Mouse (Mus musculus): ENCODE measurements around the gene Serpina1b. TPM values are rescaled to one million over a fixed set of nuclear protein-coding genes. Genes with fewer than 3 reads are reported as not detected.
"Not testable (repeated sequence)": the region's sequence is repeated elsewhere in the genome, so short reads cannot be mapped to it uniquely, and the experiment has no call there.

Serpina1b gene
- polyA plus RNA-seq, 1 experiment from 2014 or later = not detected

DNA sequence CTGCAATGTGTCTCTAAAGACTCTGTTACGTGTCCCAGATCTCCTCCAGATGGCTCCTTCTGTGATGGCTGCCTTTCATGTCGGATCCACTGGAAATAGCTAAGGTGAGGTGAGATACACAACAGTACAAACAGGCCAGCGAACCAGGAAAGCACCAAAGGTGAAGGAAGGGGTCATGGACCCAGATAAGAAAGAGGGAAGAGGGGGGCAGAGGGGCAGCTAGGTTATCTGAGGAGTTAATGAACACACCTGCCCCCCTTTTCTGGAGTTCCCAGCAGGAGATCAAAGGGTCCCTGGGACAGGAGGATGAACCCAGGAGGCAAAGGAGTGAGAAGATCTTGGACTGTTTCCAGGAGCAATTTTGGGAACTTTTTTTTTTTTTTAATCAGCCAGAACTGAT is 144.8 kb downstream of the Serpina1b start:
- WGBS = 86% methylated on average over 3 of the region's 3 CpGs
- DNase-seq (ENCODE audit: low spot score) = no peak

DNA sequence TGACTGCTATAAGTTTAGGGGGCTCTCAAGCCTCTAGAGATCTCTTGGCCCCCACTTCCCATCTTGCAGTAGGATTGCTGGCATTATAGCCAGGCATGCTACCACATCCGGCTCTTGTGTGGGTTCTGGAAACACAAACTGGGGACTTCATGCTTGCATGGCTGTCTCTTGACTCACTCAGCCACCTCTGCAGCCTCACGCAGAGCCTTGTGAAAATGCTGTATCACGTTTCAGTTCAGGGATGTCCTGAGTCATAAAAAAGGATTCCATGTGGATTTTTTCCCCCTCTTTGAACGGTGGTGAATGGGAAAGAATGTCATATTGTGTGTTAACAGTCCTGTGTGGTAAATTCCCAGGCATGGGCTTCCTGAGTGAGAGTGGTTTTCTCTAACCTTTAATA is 146.4 kb downstream of the Serpina1b start:
- ATAC-seq (ENCODE audit: low FRiP score) (no peak), DNase-seq (ENCODE audit: low spot score) (no peak)
- Histone ChIP-seq H3K4me3 (ENCODE audit: low read depth, low read length) (no peak overlapping the region), H3K36me3 (ENCODE audit: control insufficient read depth, insufficient read depth, low read length) (no peaks in the 10 kb centered on the region), H3K4me2 (replicated peaks; ENCODE audit: low read depth, low read length) (no peak overlapping the region), H3K27ac (ENCODE audit: low read depth, low read length) (no peak overlapping the region), H3K4me1 (replicated peaks; ENCODE audit: control insufficient read depth, insufficient read depth, low read length) (no peaks in the 10 kb centered on the region), H3K9me3 (ENCODE audit: control insufficient read depth, low read length) (no peaks in the 10 kb centered on the region), H3K9ac (ENCODE audit: low read depth, low read length) (no peak overlapping the region), H3K27me3 (ENCODE audit: control insufficient read depth, insufficient read depth, low read length) (no peaks in the 10 kb centered on the region)
- WGBS = 60% methylated on average over 4 of the region's 4 CpGs

More for the DNA sequence above, 144.8 kb downstream of the Serpina1b start:
- no peaks in the 10 kb centered on the region for H3K36me3 ChIP-seq (ENCODE audit: control insufficient read depth, insufficient read depth, low read length)
- H3K9ac ChIP-seq (ENCODE audit: low read depth, low read length) = no peak overlapping the region
- no peaks in the 10 kb centered on the region for H3K27me3 ChIP-seq (ENCODE audit: control insufficient read depth, insufficient read depth, low read length)
- no peak overlapping the region for H3K4me3 ChIP-seq (ENCODE audit: low read depth, low read length)
- no peak overlapping the region for H3K4me2 ChIP-seq (replicated peaks; ENCODE audit: low read depth, low read length)
- no peak overlapping the region for H3K27ac ChIP-seq (ENCODE audit: low read depth, low read length)
- no peaks in the 10 kb centered on the region for H3K4me1 ChIP-seq (replicated peaks; ENCODE audit: control insufficient read depth, insufficient read depth, low read length)
- H3K9me3 ChIP-seq (ENCODE audit: control insufficient read depth, low read length) = no peaks in the 10 kb centered on the region
- no peak for ATAC-seq (ENCODE audit: low FRiP score)

DNA sequence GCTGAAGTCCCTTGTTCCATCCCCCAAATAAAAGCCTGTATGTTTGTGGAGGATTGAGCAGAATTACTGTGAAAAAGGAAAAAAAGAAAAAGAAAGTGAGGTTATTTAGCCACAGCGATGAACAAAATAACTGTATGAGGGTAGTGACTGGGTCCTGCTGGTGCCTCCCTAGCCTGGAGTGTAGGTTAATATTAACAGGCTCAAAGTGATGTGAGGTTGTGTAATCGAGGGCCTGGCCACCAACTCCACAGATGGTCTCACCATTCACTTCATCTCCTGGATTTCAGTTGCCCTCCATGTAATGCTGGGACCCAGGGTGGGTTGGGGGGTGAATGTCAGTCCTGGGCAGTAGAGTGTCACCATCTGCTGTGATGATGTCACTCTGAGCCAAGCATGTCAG is 148.4 kb downstream of the Serpina1b start:
- DNase-seq (ENCODE audit: low spot score) (no peak), ATAC-seq (ENCODE audit: low FRiP score) (no peak)
- no peak overlapping the region for H3K4me3 ChIP-seq (ENCODE audit: low read depth, low read length)
- no peak overlapping the region for H3K4me2 ChIP-seq (replicated peaks; ENCODE audit: low read depth, low read length)
- WGBS = 75% methylated on average over 2 of the region's 2 CpGs
- H3K9ac ChIP-seq (ENCODE audit: low read depth, low read length) = no peak overlapping the region
- no peaks in the 10 kb centered on the region for H3K36me3 ChIP-seq (ENCODE audit: control insufficient read depth, insufficient read depth, low read length)
- no peaks in the 10 kb centered on the region for H3K9me3 ChIP-seq (ENCODE audit: control insufficient read depth, low read length)
- no peak overlapping the region for H3K27ac ChIP-seq (ENCODE audit: low read depth, low read length)
- H3K4me1 ChIP-seq (replicated peaks; ENCODE audit: control insufficient read depth, insufficient read depth, low read length) = no peaks in the 10 kb centered on the region
- H3K27me3 ChIP-seq (ENCODE audit: control insufficient read depth, insufficient read depth, low read length) = no peaks in the 10 kb centered on the region

DNA sequence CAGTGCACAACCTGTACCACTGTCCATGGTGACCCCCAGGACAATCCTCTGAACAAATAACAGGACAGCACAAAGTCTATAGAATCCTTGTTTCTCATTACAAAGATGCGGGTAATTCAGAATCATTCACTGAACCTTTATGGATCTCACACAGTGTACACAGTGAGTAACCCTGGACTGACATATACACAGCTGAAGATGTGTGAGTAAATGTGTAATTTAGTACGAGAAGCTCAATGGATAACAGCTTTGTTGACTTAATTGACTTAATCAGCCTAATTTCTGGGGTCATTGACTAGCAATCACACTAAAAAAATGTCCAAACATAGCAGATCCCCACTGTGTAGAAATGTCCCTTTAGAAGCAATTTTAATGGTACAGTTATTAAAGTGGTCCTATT is 149.0 kb downstream of the Serpina1b start:
- ATAC-seq (ENCODE audit: low FRiP score) = no peak
- no peak overlapping the region for H3K9ac ChIP-seq (ENCODE audit: low read depth, low read length)

DNA sequence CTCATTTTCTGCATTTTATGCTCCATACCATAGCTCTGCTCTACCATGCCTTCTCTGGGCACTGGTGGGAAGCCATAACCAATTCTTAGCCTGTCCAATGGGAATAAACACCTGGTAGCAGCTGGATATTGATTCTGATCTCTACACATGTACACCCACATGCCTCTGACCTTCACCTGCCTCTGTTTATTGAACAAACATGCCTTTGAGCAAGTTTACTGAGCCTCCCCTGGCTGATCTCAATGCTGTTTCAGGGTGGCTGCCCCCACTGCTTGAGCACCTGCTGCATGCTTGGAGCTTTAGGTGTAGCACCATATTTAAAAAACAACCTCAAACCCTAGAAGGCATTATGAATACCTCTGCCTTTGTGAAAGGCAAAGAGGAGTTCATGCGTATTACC is 150.3 kb downstream of the Serpina1b start:
- H3K9ac ChIP-seq (ENCODE audit: low read depth, low read length); ATAC-seq (ENCODE audit: low FRiP score); DNase-seq (ENCODE audit: low spot score); H3K9me3 ChIP-seq (ENCODE audit: control insufficient read depth, low read length); H3K36me3 ChIP-seq (ENCODE audit: control insufficient read depth, insufficient read depth, low read length); H3K4me3 ChIP-seq (ENCODE audit: low read depth, low read length); H3K27me3 ChIP-seq (ENCODE audit: control insufficient read depth, insufficient read depth, low read length); H3K4me2 ChIP-seq (replicated peaks; ENCODE audit: low read depth, low read length); H3K27ac ChIP-seq (ENCODE audit: low read depth, low read length); H3K4me1 ChIP-seq (replicated peaks; ENCODE audit: control insufficient read depth, insufficient read depth, low read length): not testable (repeated sequence)
- WGBS = 100% methylated on average over 1 of the region's 1 CpGs

More for the DNA sequence above, 149.0 kb downstream of the Serpina1b start:
- Histone ChIP-seq H3K9me3 (ENCODE audit: control insufficient read depth, low read length) (no peaks in the 10 kb centered on the region), H3K4me3 (ENCODE audit: low read depth, low read length) (no peak overlapping the region), H3K4me2 (replicated peaks; ENCODE audit: low read depth, low read length) (no peak overlapping the region), H3K36me3 (ENCODE audit: control insufficient read depth, insufficient read depth, low read length) (no peaks in the 10 kb centered on the region), H3K27ac (ENCODE audit: low read depth, low read length) (no peak overlapping the region), H3K27me3 (ENCODE audit: control insufficient read depth, insufficient read depth, low read length) (no peaks in the 10 kb centered on the region), H3K4me1 (replicated peaks; ENCODE audit: control insufficient read depth, insufficient read depth, low read length) (no peaks in the 10 kb centered on the region)
- WGBS = 91% methylated on average over 2 of the region's 2 CpGs
- DNase-seq (ENCODE audit: low spot score) = no peak

Other genes starting within 250 kb of the Serpina1b start
- 0.15 TPM in 1 of 2 replicates, not detected in the other for gene Serpina10, start 198.9 kb downstream of the Serpina1b start, polyA plus RNA-seq (2014; fragmentation: Nextera tagmentation; extraction: Ambion mirVana)
- gene Serpina6, start 173.2 kb downstream of the Serpina1b start, polyA plus RNA-seq (2014; fragmentation: Nextera tagmentation; extraction: Ambion mirVana) = 0.42 TPM in 1 of 2 replicates, not detected in the other
- not detected in 2 replicates for gene Serpina16, start 154.2 kb downstream of the Serpina1b start, polyA plus RNA-seq (2014; fragmentation: Nextera tagmentation; extraction: Ambion mirVana)
- not detected in 2 replicates for gene Serpina1f, start 134.8 kb downstream of the Serpina1b start, polyA plus RNA-seq (2014; fragmentation: Nextera tagmentation; extraction: Ambion mirVana)
- gene Serpina1d, start 56.8 kb downstream of the Serpina1b start, polyA plus RNA-seq (2014; fragmentation: Nextera tagmentation; extraction: Ambion mirVana) = not detected in 2 replicates
- not detected in 2 replicates for gene Serpina1a, start 33.2 kb upstream of the Serpina1b start, polyA plus RNA-seq (2014; fragmentation: Nextera tagmentation; extraction: Ambion mirVana)
- not detected in 2 replicates for gene Serpina1c, start 74.5 kb upstream of the Serpina1b start, polyA plus RNA-seq (2014; fragmentation: Nextera tagmentation; extraction: Ambion mirVana)
- not detected in 2 replicates for gene Serpina1e, start 128.6 kb upstream of the Serpina1b start, polyA plus RNA-seq (2014; fragmentation: Nextera tagmentation; extraction: Ambion mirVana)
- not detected in 2 replicates for gene Serpina11, start 159.6 kb upstream of the Serpina1b start, polyA plus RNA-seq (2014; fragmentation: Nextera tagmentation; extraction: Ambion mirVana)
- gene Serpina9, start 183.4 kb upstream of the Serpina1b start, polyA plus RNA-seq (2014; fragmentation: Nextera tagmentation; extraction: Ambion mirVana) = not detected in 2 replicates
- gene Serpina12, start 214.1 kb upstream of the Serpina1b start, polyA plus RNA-seq (2014; fragmentation: Nextera tagmentation; extraction: Ambion mirVana) = not detected in 2 replicates

Measured in hindbrain, embryonic 11.5 days (tissue).